Mouse (Mus musculus) forebrain, embryonic 12.5 days (tissue): Measurements from ENCODE around the gene Epop. TPM values are rescaled to one million over a fixed set of nuclear protein-coding genes. Genes with fewer than 3 reads are reported as not detected.

Source experiments
- ATAC-seq: fragments of 200-750 bp; cut with Nextera tagmentation; 2 replicates; pipeline ENCODE4 v1.8.0; 2017; ENCODE audit warnings: moderate TSS enrichment; ENCODE audit not compliant: low FRiP score
- H3K27ac ChIP-seq: fragments of 300-500 bp; sonication (generic); 2 replicates; pipeline ENCODE4 v1.5.1; 2016; ENCODE audit warnings: mild to moderate bottlenecking
- H3K27me3 ChIP-seq: fragments of 300-500 bp; sonication (generic); 2 replicates; pipeline ENCODE4 v1.6.1; 2016; ENCODE audit warnings: mild to moderate bottlenecking
- H3K36me3 ChIP-seq: fragments of 300-500 bp; sonication (generic); replicated peaks from 2 replicates; pipeline ENCODE4 v1.6.1; 2016; ENCODE audit warnings: mild to moderate bottlenecking
- H3K4me1 ChIP-seq: fragments of 300-500 bp; sonication (generic); 2 replicates; pipeline ENCODE4 v1.6.1; 2016
- H3K4me2 ChIP-seq: fragments of 300-500 bp; sonication (generic); 2 replicates; pipeline ENCODE4 v1.6.1; 2016; ENCODE audit warnings: mild to moderate bottlenecking, moderate library complexity
- H3K4me3 ChIP-seq: fragments of 300-500 bp; sonication (generic); replicated peaks from 2 replicates; pipeline ENCODE4 v1.5.1; 2016; ENCODE audit warnings: mild to moderate bottlenecking
- H3K9ac ChIP-seq: fragments of 300-500 bp; sonication (generic); 2 replicates; pipeline ENCODE4 v1.6.1; 2016; ENCODE audit warnings: mild to moderate bottlenecking
- H3K9me3 ChIP-seq: fragments of 300-500 bp; sonication (generic); 2 replicates; pipeline ENCODE4 v1.6.1; 2016
- WGBS: fragments of 180-500 bp; shearing (Covaris S2); methylation state at CpG from one replicate; pipeline ENCODE4 v1.1.7; 2016; 5-methylcytosine and 5-hydroxymethylcytosine counted together
- polyA plus RNA-seq: library from polyadenylated mRNA; unstranded; fragments of >200 nt; fragmentation: Nextera tagmentation; extraction: Ambion mirVana; gene quantifications from 2 replicates; pipeline ENCODE4 v1.2.1, GENCODE M21; 2016

The Epop gene
- polyA plus RNA-seq, 1 experiment from 2014 or later = 11.9 TPM

- Histone ChIP-seq H3K9ac (no peak overlapping the region), H3K4me3 (no peak overlapping the region), H3K4me2 (no peak overlapping the region), H3K27me3 (peaks cover 77% of the 10 kb centered on the region), H3K4me1 (peaks cover 39% of the 10 kb centered on the region), H3K9me3 (no peaks in the 10 kb centered on the region), H3K27ac (no peak overlapping the region), H3K36me3 (no peaks in the 10 kb centered on the region)
- no peak for ATAC-seq
- 83% methylated on average over 5 of the region's 5 CpGs for WGBS
These were observed 4.0 kb downstream of the Epop start for GRCm38 (mm10) chr11:97625551-97625950.

- no peak for ATAC-seq
- WGBS = 65% methylated on average over 9 of the region's 9 CpGs
- no peak overlapping the region for H3K4me2 ChIP-seq
- peaks cover 63% of the 10 kb centered on the region for H3K27me3 ChIP-seq
- H3K36me3 ChIP-seq = no peaks in the 10 kb centered on the region
- H3K4me3 ChIP-seq = no peak overlapping the region
- H3K9ac ChIP-seq = no peak overlapping the region
- peaks cover 30% of the 10 kb centered on the region for H3K4me1 ChIP-seq
- no peaks in the 10 kb centered on the region for H3K9me3 ChIP-seq
- no peak overlapping the region for H3K27ac ChIP-seq
These were observed 6.3 kb downstream of the Epop start for GRCm38 (mm10) chr11:97623166-97623565.

- Histone ChIP-seq H3K4me3 (no peak overlapping the region), H3K9ac (no peak overlapping the region), H3K4me1 (peaks cover 23% of the 10 kb centered on the region), H3K27ac (no peak overlapping the region), H3K36me3 (no peaks in the 10 kb centered on the region), H3K9me3 (no peaks in the 10 kb centered on the region), H3K27me3 (peaks cover 63% of the 10 kb centered on the region), H3K4me2 (no peak overlapping the region)
- WGBS = 2% methylated on average over 6 of the region's 6 CpGs
- peak; percentile 69 for ATAC-seq
These were observed 7.1 kb downstream of the Epop start for GRCm38 (mm10) chr11:97622440-97622839.

GRCm38 (mm10) chr11:97619391-97619795, 10.1 kb downstream of the Epop start:
- 0 out of 2 replicates have a peak, but pooled peaks have one; percentile 51 for ATAC-seq
- WGBS = 39% methylated on average over 5 of the region's 5 CpGs
- H3K4me2 ChIP-seq = no peak overlapping the region
- H3K9me3 ChIP-seq = no peaks in the 10 kb centered on the region
- no peaks in the 10 kb centered on the region for H3K36me3 ChIP-seq
- no peak overlapping the region for H3K9ac ChIP-seq
- peaks cover 55% of the 10 kb centered on the region for H3K27me3 ChIP-seq
- H3K27ac ChIP-seq = no peak overlapping the region
- no peak overlapping the region for H3K4me3 ChIP-seq
- H3K4me1 ChIP-seq = peaks cover 9% of the 10 kb centered on the region; the same call in 1 of the 2 replicates

- no peak overlapping the region for H3K27ac ChIP-seq
- peaks cover 44% of the 10 kb centered on the region for H3K27me3 ChIP-seq
- H3K36me3 ChIP-seq = no peaks in the 10 kb centered on the region
- ATAC-seq = no peak
- H3K9ac ChIP-seq = no peak overlapping the region
- WGBS = 65% methylated on average over 11 of the region's 11 CpGs
- no peaks in the 10 kb centered on the region for H3K9me3 ChIP-seq
- H3K4me3 ChIP-seq = no peak overlapping the region
- no peak overlapping the region for H3K4me2 ChIP-seq
- H3K4me1 ChIP-seq = peaks cover 9% of the 10 kb centered on the region; the same call in 1 of the 2 replicates
These were observed 11.1 kb downstream of the Epop start for GRCm38 (mm10) chr11:97618368-97618767.

GRCm38 (mm10) chr11:97615276-97615675, 14.2 kb downstream of the Epop start:
- Histone ChIP-seq H3K4me2 (no peak overlapping the region), H3K9me3 (no peaks in the 10 kb centered on the region), H3K27me3 (peaks cover 39% of the 10 kb centered on the region), H3K36me3 (no peaks in the 10 kb centered on the region), H3K4me3 (no peak overlapping the region), H3K9ac (no peak overlapping the region), H3K27ac (no peak overlapping the region), H3K4me1 (peaks cover 9% of the 10 kb centered on the region; the same call in 1 of the 2 replicates)
- 81% methylated on average over 4 of the region's 4 CpGs for WGBS
- no peak for ATAC-seq

- Histone ChIP-seq H3K36me3 (no peaks in the 10 kb centered on the region), H3K4me1 (no peaks in the 10 kb centered on the region), H3K9me3 (no peaks in the 10 kb centered on the region), H3K4me3 (no peak overlapping the region), H3K27ac (no peak overlapping the region), H3K27me3 (peaks cover 14% of the 10 kb centered on the region; the same call in 1 of the 2 replicates), H3K4me2 (no peak overlapping the region), H3K9ac (no peak overlapping the region)
- no peak for ATAC-seq
- WGBS = 81% methylated on average over 8 of the region's 8 CpGs
These were observed 18.4 kb downstream of the Epop start for GRCm38 (mm10) chr11:97611076-97611475.

- Histone ChIP-seq H3K4me2 (no peak overlapping the region), H3K9me3 (no peaks in the 10 kb centered on the region), H3K4me1 (no peaks in the 10 kb centered on the region), H3K27ac (no peak overlapping the region), H3K4me3 (no peak overlapping the region), H3K9ac (no peak overlapping the region), H3K36me3 (no peaks in the 10 kb centered on the region), H3K27me3 (peaks cover 8% of the 10 kb centered on the region; the same call in 1 of the 2 replicates)
- ATAC-seq = no peak
- WGBS = 91% methylated on average over 13 of the region's 13 CpGs
These were observed 19.8 kb downstream of the Epop start for GRCm38 (mm10) chr11:97609743-97610142.

GRCm38 (mm10) chr11:97608933-97609332, 20.6 kb downstream of the Epop start:
- Histone ChIP-seq H3K4me1 (no peaks in the 10 kb centered on the region), H3K9me3 (no peaks in the 10 kb centered on the region), H3K9ac (no peak overlapping the region), H3K27ac (no peak overlapping the region), H3K27me3 (peaks cover 10% of the 10 kb centered on the region; the same call in 1 of the 2 replicates), H3K4me3 (no peak overlapping the region), H3K36me3 (no peaks in the 10 kb centered on the region), H3K4me2 (no peak overlapping the region)
- ATAC-seq = no peak
- 68% methylated on average over 4 of the region's 4 CpGs for WGBS

- ATAC-seq = no peak
- H3K36me3 ChIP-seq = no peaks in the 10 kb centered on the region
- H3K4me2 ChIP-seq = no peak overlapping the region
- H3K9me3 ChIP-seq = no peaks in the 10 kb centered on the region
- WGBS = 97% methylated on average over 8 of the region's 8 CpGs
- H3K4me3 ChIP-seq = no peak overlapping the region
- no peak overlapping the region for H3K27ac ChIP-seq
- H3K4me1 ChIP-seq = peaks cover 4% of the 10 kb centered on the region; the same call in 1 of the 2 replicates
- H3K9ac ChIP-seq = no peak overlapping the region
- peaks cover 10% of the 10 kb centered on the region; the same call in 1 of the 2 replicates for H3K27me3 ChIP-seq
These were observed 22.3 kb downstream of the Epop start for GRCm38 (mm10) chr11:97607056-97607725.

- no peak overlapping the region for H3K27ac ChIP-seq
- 0 out of 2 replicates have a peak, but pooled peaks cover 5% of the 10 kb centered on the region for H3K27me3 ChIP-seq
- H3K9ac ChIP-seq = no peak overlapping the region
- 83% methylated on average over 10 of the region's 10 CpGs for WGBS
- peaks cover 9% of the 10 kb centered on the region; the same call in 1 of the 2 replicates for H3K4me1 ChIP-seq
- H3K4me2 ChIP-seq = no peak overlapping the region
- no peaks in the 10 kb centered on the region for H3K36me3 ChIP-seq
- no peak overlapping the region for H3K4me3 ChIP-seq
- ATAC-seq = no peak
- no peaks in the 10 kb centered on the region for H3K9me3 ChIP-seq
These were observed 25.6 kb downstream of the Epop start for GRCm38 (mm10) chr11:97603891-97604290.

- 21% methylated on average over 6 of the region's 6 CpGs for WGBS
- H3K27ac ChIP-seq = no peak overlapping the region
- no peak overlapping the region for H3K4me3 ChIP-seq
- ATAC-seq = no peak
- H3K36me3 ChIP-seq = no peaks in the 10 kb centered on the region
- H3K9ac ChIP-seq = no peak overlapping the region
- H3K9me3 ChIP-seq = no peaks in the 10 kb centered on the region
- H3K4me2 ChIP-seq = no peak overlapping the region
- H3K4me1 ChIP-seq = peaks cover 9% of the 10 kb centered on the region; the same call in 1 of the 2 replicates
- 0 out of 2 replicates have a peak, but pooled peaks cover 5% of the 10 kb centered on the region for H3K27me3 ChIP-seq
These were observed 27.3 kb downstream of the Epop start for GRCm38 (mm10) chr11:97602223-97602622.

- no peak overlapping the region for H3K27ac ChIP-seq
- H3K4me3 ChIP-seq = no peak overlapping the region
- no peak overlapping the region for H3K4me2 ChIP-seq
- 94% methylated on average over 8 of the region's 8 CpGs for WGBS
- H3K4me1 ChIP-seq = peaks cover 9% of the 10 kb centered on the region; the same call in 1 of the 2 replicates
- H3K27me3 ChIP-seq = no peaks in the 10 kb centered on the region
- H3K9ac ChIP-seq = no peak overlapping the region
- no peaks in the 10 kb centered on the region for H3K9me3 ChIP-seq
- ATAC-seq = no peak
- no peaks in the 10 kb centered on the region for H3K36me3 ChIP-seq
These were observed 30.4 kb downstream of the Epop start for GRCm38 (mm10) chr11:97599104-97599503.
